ENCODE assay signal across 8 mouse cellular contexts in the genomic region with DNA sequence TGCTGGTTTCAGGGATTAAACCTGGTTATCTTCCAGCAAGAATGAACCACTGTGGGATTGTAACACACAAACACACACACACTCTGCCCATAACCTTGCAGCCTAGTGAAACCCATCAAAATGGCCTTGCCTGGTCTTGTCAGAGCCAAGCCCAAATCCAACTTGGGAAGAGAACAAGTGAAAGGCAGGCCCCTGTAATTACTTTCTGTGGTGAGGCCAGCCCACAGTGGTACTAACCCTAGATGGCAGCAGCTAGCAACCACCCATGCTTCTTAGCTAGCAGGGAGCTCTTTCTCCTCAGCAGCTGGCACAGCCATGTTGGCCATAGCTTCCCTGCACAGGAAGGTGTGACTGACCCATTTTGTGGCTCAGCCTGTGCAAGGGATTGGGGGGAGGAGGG. TPM values are rescaled to one million over a fixed set of nuclear protein-coding genes. Genes with fewer than 3 reads are reported as not detected.
DNase-seq lines count a peak whose midpoint lies in the region; ATAC-seq and TF ChIP-seq lines count a peak whose summit lies in the region.

No protein-coding gene starts in this region.

- H3K36me3 ChIP-seq in G1E (replicated peaks) = peaks cover 80% of the 10 kb centered on the region
- H3K36me3 ChIP-seq in embryonic facial prominence, embryonic 14.5 days (ENCODE audit: control insufficient read depth, insufficient read depth, low read length) = peaks cover 42% of the 10 kb centered on the region
- H3K36me3 ChIP-seq in hindbrain, embryonic 16.5 days (ENCODE audit: control insufficient read depth, insufficient read depth, low read length) = peaks cover 21% of the 10 kb centered on the region
- H3K36me3 ChIP-seq in midbrain, embryonic 15.5 days (replicated peaks) = peaks cover 26% of the 10 kb centered on the region

- H3K4me2 ChIP-seq in embryonic facial prominence, embryonic 14.5 days (ENCODE audit: low read depth, low read length) = peak overlapping the region; percentile 93; the same call in 1 of the 2 replicates
- no peak overlapping the region for H3K4me2 ChIP-seq in hindbrain, embryonic 16.5 days (ENCODE audit: low read length)
- H3K4me2 ChIP-seq in midbrain, embryonic 15.5 days = no peak overlapping the region

- no peak for ATAC-seq in G1E (ENCODE audit: extremely low read depth, insufficient number of reproducible peaks, low FRiP score, poor library complexity, severe bottlenecking)
- ATAC-seq in embryonic facial prominence, embryonic 14.5 days (ENCODE audit: low read depth) = no peak; the same call in 1 of the 2 replicates
- ATAC-seq in hindbrain, embryonic 16.5 days = no peak
- no peak for ATAC-seq in midbrain, embryonic 15.5 days (replicated peaks)
- ATAC-seq in monocyte, adult 5-6 weeks (replicated peaks; ENCODE audit: insufficient number of reproducible peaks, low FRiP score, low TSS enrichment, poor library complexity, severe bottlenecking) = no peak

- no peaks in the 10 kb centered on the region for H3K27me3 ChIP-seq in G1E (ENCODE audit: insufficient read depth, low read length)
- H3K27me3 ChIP-seq in embryonic facial prominence, embryonic 14.5 days (replicated peaks; ENCODE audit: control insufficient read depth, insufficient read depth, low read length) = no peaks in the 10 kb centered on the region
- H3K27me3 ChIP-seq in hindbrain, embryonic 16.5 days (replicated peaks; ENCODE audit: control insufficient read depth, insufficient read depth, low read length) = no peaks in the 10 kb centered on the region
- no peaks in the 10 kb centered on the region for H3K27me3 ChIP-seq in midbrain, embryonic 15.5 days (replicated peaks)

- TF ChIP-seq CTCF in layer of hippocampus, adult 2 months (conservative IDR thresholded peaks at IDR 0.05) = peak; percentile 59
- no peak for TF ChIP-seq CTCF in G1E (IDR thresholded peaks at IDR 0.05; ENCODE audit: low read depth, low read length)

- H3K4me3 ChIP-seq in layer of hippocampus, adult 2 months = no peak overlapping the region
- no peak overlapping the region for H3K4me3 ChIP-seq in G1E (ENCODE audit: low read depth, low read length)
- no peak overlapping the region for H3K4me3 ChIP-seq in embryonic facial prominence, embryonic 14.5 days (ENCODE audit: low read depth, low read length)
- no peak overlapping the region for H3K4me3 ChIP-seq in hindbrain, embryonic 16.5 days (ENCODE audit: low read length)
- no peak overlapping the region for H3K4me3 ChIP-seq in midbrain, embryonic 15.5 days

- peaks cover 55% of the 10 kb centered on the region for H3K4me1 ChIP-seq in G1E (ENCODE audit: insufficient read depth, low read depth, low read length)
- H3K4me1 ChIP-seq in embryonic facial prominence, embryonic 14.5 days (ENCODE audit: control insufficient read depth, insufficient read depth, low read length) = peaks cover 11% of the 10 kb centered on the region
- peaks cover 20% of the 10 kb centered on the region for H3K4me1 ChIP-seq in hindbrain, embryonic 16.5 days (ENCODE audit: control insufficient read depth, insufficient read depth, low read depth, low read length)
- H3K4me1 ChIP-seq in midbrain, embryonic 15.5 days = peaks cover 25% of the 10 kb centered on the region

- peak overlapping the region; percentile 99 for H3K27ac ChIP-seq in layer of hippocampus, adult 2 months
- 0 out of 2 replicates have a peak overlapping the region, but pooled peaks have one; percentile 94 for H3K27ac ChIP-seq in embryonic facial prominence, embryonic 14.5 days (replicated peaks; ENCODE audit: low read depth, low read length)
- peak overlapping the region; percentile 96 for H3K27ac ChIP-seq in hindbrain, embryonic 16.5 days (ENCODE audit: low read depth, low read length)
- H3K27ac ChIP-seq in midbrain, embryonic 15.5 days = peak overlapping the region; percentile 99

- H3K9ac ChIP-seq in embryonic facial prominence, embryonic 14.5 days (ENCODE audit: low read depth, low read length) = no peak overlapping the region
- H3K9ac ChIP-seq in hindbrain, embryonic 16.5 days (ENCODE audit: low read depth, low read length) = no peak overlapping the region
- no peak overlapping the region; the same call in 1 of the 2 replicates for H3K9ac ChIP-seq in midbrain, embryonic 15.5 days

- H3K9me3 ChIP-seq in G1E (replicated peaks) = no peaks in the 10 kb centered on the region
- H3K9me3 ChIP-seq in embryonic facial prominence, embryonic 14.5 days (ENCODE audit: control insufficient read depth, low read length) = no peaks in the 10 kb centered on the region
- H3K9me3 ChIP-seq in hindbrain, embryonic 16.5 days (ENCODE audit: control insufficient read depth, low read length) = no peaks in the 10 kb centered on the region
- H3K9me3 ChIP-seq in midbrain, embryonic 15.5 days = no peaks in the 10 kb centered on the region

- DNase-seq in layer of hippocampus, adult 2 months (ENCODE audit: low spot score in 2 of 2) = peak in 1 of 2 experiments; percentile 28
- DNase-seq in layer of hippocampus, adult 9-10 months (ENCODE audit: low spot score) = no peak
- peak; percentile 25 for DNase-seq in G1E (ENCODE audit: low spot score)
- peak; percentile 78 for DNase-seq in embryonic facial prominence, embryonic 14.5 days (ENCODE audit: low spot score)
- no peak for DNase-seq in Muller cell, postnatal 12 days (ENCODE audit: inconsistent ontology term)

RNA-seq across cellular contexts. Expression of a gene that starts 1.2 kb away (rescaled TPM):
- under 1 TPM; 0.22 to 0.38 TPM for total RNA-seq in layer of hippocampus, adult 2 months (2021)
- not detected in 2 replicates for total RNA-seq in G1E (2014; fragmentation: Nextera tagmentation)
- 0.44 and 0.64 TPM in 2 replicates for total RNA-seq in G1E (2017)
- polyA plus RNA-seq in G1E (2012) = 0.10 and 0.15 TPM in 2 replicates
- polyA plus RNA-seq in embryonic facial prominence, embryonic 14.5 days (2014; fragmentation: Nextera tagmentation; extraction: Ambion mirVana) = 11.6 and 14.7 TPM in 2 replicates
- polyA plus RNA-seq in hindbrain, embryonic 16.5 days (2015; fragmentation: Nextera tagmentation; extraction: Ambion mirVana) = 0.89 and 1.2 TPM in 2 replicates
- polyA plus RNA-seq in midbrain, embryonic 15.5 days (2015; fragmentation: Nextera tagmentation; extraction: Ambion mirVana) = 1.0 and 1.2 TPM in 2 replicates
- 1.1 to 2.3 TPM (median 1.8 TPM) in 3 replicates for total RNA-seq in monocyte, adult 5-6 weeks (2017)

Comparison
In these comparisons a context has a peak if more than half of its experiments do, and no peak if none do; other contexts are left out.
1. DNase-seq: peak in G1E (single experiment) and embryonic facial prominence, embryonic 14.5 days (single experiment); none in layer of hippocampus, adult 9-10 months (single experiment) and Muller cell, postnatal 12 days (single experiment).
2. Peak in every context shown above with its lines, with median percentiles within 50 percentile points of each other: H3K27ac ChIP-seq.